Mouse (Mus musculus) lung, postnatal 0 days (tissue): ENCODE data around the gene Tax1bp3.

ENCODE experiments used
- CTCF ChIP-seq: IDR thresholded peaks from 2 replicates; pipeline ENCODE4 v1.5.1; 2016; ENCODE audit warnings: antibody characterized with exemption, mild to moderate bottlenecking
- EP300 ChIP-seq: IDR thresholded peaks from 2 replicates; pipeline ENCODE4 v1.6.1; 2016; ENCODE audit warnings: antibody characterized with exemption, mild to moderate bottlenecking, control low read depth

GRCm38 (mm10) chr11:73230081-73230480 lies 53.2 kb downstream of the Tax1bp3 start:
- TF ChIP-seq EP300 (no peak), CTCF (no peak)
